Mouse (Mus musculus) intestine, postnatal 0 days (tissue): ENCODE measurements around the gene Selenbp1. TPM values are rescaled to one million over a fixed set of nuclear protein-coding genes. Genes with fewer than 3 reads are reported as not detected.

Experiments used
- ATAC-seq: fragments of 200-750 bp; cut with Nextera tagmentation; 2 replicates; pipeline ENCODE4 v1.8.0; 2017; ENCODE audit warnings: mild to moderate bottlenecking, moderate TSS enrichment, moderate library complexity
- H3K27ac ChIP-seq: fragments of 300-500 bp; sonication (generic); 2 replicates; pipeline ENCODE4 v1.5.1; 2014; ENCODE audit warnings: mild to moderate bottlenecking, low read depth, low read length, moderate library complexity
- H3K27me3 ChIP-seq: fragments of 300-500 bp; sonication (generic); replicated peaks from 2 replicates; pipeline ENCODE4 v1.6.1; 2014; ENCODE audit warnings: low read length, mixed read lengths; ENCODE audit not compliant: control insufficient read depth, insufficient read depth
- H3K36me3 ChIP-seq: fragments of 300-500 bp; sonication (generic); 2 replicates; pipeline ENCODE4 v1.6.1; 2014; ENCODE audit warnings: mild to moderate bottlenecking, moderate library complexity; ENCODE audit not compliant: control insufficient read depth, insufficient read depth
- H3K4me1 ChIP-seq: fragments of 300-500 bp; sonication (generic); replicated peaks from 2 replicates; pipeline ENCODE4 v1.6.1; 2014; ENCODE audit warnings: antibody characterized with exemption, low read length, mixed read lengths; ENCODE audit not compliant: control insufficient read depth, insufficient read depth
- H3K4me2 ChIP-seq: fragments of 300-500 bp; sonication (generic); replicated peaks from 2 replicates; pipeline ENCODE4 v1.6.1; 2014; ENCODE audit warnings: low read depth, mild to moderate bottlenecking, moderate library complexity
- H3K4me3 ChIP-seq: fragments of 300-500 bp; sonication (generic); 2 replicates; pipeline ENCODE4 v1.5.1; 2014; ENCODE audit warnings: low read depth, low read length
- H3K9ac ChIP-seq: fragments of 300-500 bp; sonication (generic); 2 replicates; pipeline ENCODE4 v1.6.1; 2014; ENCODE audit warnings: mild to moderate bottlenecking, low read depth, low read length
- H3K9me3 ChIP-seq: fragments of 300-500 bp; sonication (generic); 2 replicates; pipeline ENCODE4 v1.6.1; 2016; ENCODE audit warnings: mixed run types; ENCODE audit not compliant: control insufficient read depth
- CTCF ChIP-seq: sonication (generic); IDR thresholded peaks from 2 replicates; pipeline ENCODE4 v1.5.1; 2016; ENCODE audit warnings: low read depth, mild to moderate bottlenecking, control low read depth, antibody characterized with exemption, moderate library complexity
- WGBS: fragments of 180-500 bp; shearing (Covaris S2); extraction: QIAGEN DNeasy Blood & Tissue Kit; methylation state at CpG from one replicate; pipeline ENCODE4 v1.1.7; 2014; 5-methylcytosine and 5-hydroxymethylcytosine counted together
- polyA plus RNA-seq: library from polyadenylated mRNA; unstranded; fragments of >200 nt; fragmentation: Nextera tagmentation; extraction: Ambion mirVana; gene quantifications from 2 replicates; pipeline ENCODE4 v1.2.1, GENCODE M21; 2015

The Selenbp1 gene
- polyA plus RNA-seq, 1 experiment from 2014 or later, result 71.6 TPM

DNA sequence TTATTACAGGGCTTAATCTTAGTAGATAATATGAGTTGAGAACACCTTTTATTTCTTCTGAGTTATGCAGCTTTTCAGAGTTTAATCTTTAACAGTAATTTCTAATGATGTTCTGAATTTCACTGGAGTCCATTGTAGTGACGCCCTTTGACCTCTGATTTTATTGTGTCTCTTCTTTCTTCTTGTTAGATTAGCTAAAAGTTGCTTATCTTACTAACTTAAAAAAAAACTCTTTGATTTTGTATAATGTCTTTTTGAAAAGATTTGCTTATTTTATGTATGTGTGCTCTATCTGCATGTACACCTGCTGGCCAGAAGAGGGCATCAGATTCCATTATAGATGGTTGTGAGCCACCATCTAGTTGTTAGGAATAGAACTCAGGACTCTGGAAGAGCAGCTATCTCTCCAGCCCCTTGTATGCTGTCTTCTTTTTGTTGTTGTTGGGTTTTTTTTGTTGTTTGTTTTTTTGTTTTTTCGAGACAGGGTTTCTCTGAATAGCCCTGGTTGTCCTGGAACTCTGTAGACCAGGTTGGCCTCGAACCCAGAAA lies 15.3 kb downstream of the Selenbp1 start:
- no peak for ATAC-seq

DNA sequence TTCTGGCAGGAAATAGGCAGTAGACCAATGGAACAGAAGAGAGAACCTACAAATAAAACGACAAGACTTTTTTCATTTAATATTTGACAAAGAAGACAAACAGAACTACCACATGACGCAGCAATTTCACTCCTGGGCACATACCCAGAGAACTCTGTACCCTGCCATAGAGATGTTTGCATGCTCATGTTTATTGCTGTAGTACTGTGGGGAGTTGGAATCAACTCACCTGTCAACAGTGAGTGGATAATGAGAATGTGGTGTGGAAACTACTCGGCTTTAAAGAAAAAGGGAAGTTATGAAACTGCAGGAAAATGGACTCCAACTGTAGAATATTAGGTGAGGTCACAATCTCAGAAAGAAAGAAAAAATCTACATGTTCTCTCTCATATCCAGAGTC lies 16.8 kb downstream of the Selenbp1 start:
- Histone ChIP-seq H3K4me1 (no peaks in the 10 kb centered on the region), H3K36me3 (no peaks in the 10 kb centered on the region), H3K4me2 (peak overlapping the region; percentile 43), H3K9ac (no peak overlapping the region), H3K27me3 (no peaks in the 10 kb centered on the region), H3K9me3 (no peaks in the 10 kb centered on the region), H3K27ac (no peak overlapping the region), H3K4me3 (no peak overlapping the region)
- ATAC-seq, result peak; percentile 40
- 39% methylated on average over 3 of the region's 3 CpGs for WGBS
- TF ChIP-seq CTCF, result no peak

More for the DNA sequence above, 15.3 kb downstream of the Selenbp1 start:
- no peak overlapping the region for H3K4me2 ChIP-seq
- TF ChIP-seq CTCF, result peak; percentile 74
- no peak overlapping the region for H3K27ac ChIP-seq
- H3K4me3 ChIP-seq, result no peak overlapping the region
- H3K9ac ChIP-seq, result no peak overlapping the region
- H3K36me3 ChIP-seq, result no peaks in the 10 kb centered on the region
- WGBS, result 56% methylated on average over 3 of the region's 3 CpGs
- H3K27me3 ChIP-seq, result no peaks in the 10 kb centered on the region
- H3K9me3 ChIP-seq, result no peaks in the 10 kb centered on the region
- H3K4me1 ChIP-seq, result no peaks in the 10 kb centered on the region

DNA sequence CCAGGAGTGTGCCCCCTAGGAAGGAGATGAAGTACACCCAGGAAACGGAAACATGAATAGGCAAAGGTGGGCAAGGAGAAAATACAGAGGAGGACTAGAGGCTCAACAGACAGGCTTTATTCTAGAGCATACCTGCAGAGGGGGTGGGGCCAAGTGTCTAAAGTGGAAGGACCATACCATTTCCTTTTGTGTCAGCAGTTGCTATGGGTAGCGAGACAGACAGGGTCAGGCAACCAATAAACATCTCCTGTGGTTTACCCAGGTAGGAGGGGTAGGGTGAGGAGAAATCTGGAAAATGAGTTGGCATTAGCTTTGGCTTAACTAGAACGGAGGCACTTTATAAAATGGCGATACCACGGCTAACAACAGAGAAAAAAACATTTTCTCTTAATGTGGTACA lies 19.9 kb downstream of the Selenbp1 start:
- TF ChIP-seq CTCF, result peak; percentile 13; the same call in 1 of the 2 replicates
- peak; percentile 35; the same call in 1 of the 2 replicates for ATAC-seq
- Histone ChIP-seq H3K4me3 (peak overlapping the region; percentile 83), H3K9me3 (no peaks in the 10 kb centered on the region), H3K27me3 (no peaks in the 10 kb centered on the region), H3K4me2 (peak overlapping the region; percentile 85), H3K9ac (peak overlapping the region; percentile 43; the same call in 1 of the 2 replicates), H3K4me1 (no peaks in the 10 kb centered on the region), H3K27ac (peak overlapping the region; percentile 83; the same call in 1 of the 2 replicates), H3K36me3 (peaks cover 17% of the 10 kb centered on the region)
- 43% methylated on average over 5 of the region's 5 CpGs for WGBS

DNA sequence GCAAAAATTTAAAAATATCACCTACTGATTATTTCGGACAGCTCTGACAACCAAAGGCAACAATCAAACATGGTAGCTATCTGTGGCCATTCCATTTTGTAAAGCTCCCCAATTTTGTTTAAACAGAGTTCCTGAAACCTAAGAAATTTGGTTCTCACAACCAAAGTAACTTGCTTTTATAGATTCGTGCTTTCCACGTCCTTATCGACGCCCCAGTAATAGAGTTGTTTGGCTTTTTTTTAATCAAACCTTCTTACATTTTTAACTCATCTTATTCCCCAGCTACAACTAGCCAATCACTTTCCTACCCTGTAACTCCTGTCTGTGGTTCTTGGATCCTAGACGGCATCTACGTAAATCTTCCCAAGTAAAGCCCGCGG lies 20.5 kb downstream of the Selenbp1 start:
- H3K4me3 ChIP-seq, result peak overlapping the region; percentile 83
- WGBS, result 8% methylated on average over 9 of the region's 9 CpGs
- peaks cover 23% of the 10 kb centered on the region for H3K36me3 ChIP-seq
- no peaks in the 10 kb centered on the region for H3K9me3 ChIP-seq
- TF ChIP-seq CTCF, result no peak
- H3K4me1 ChIP-seq, result no peaks in the 10 kb centered on the region
- H3K4me2 ChIP-seq, result peak overlapping the region; percentile 85
- ATAC-seq, result no peak
- no peaks in the 10 kb centered on the region for H3K27me3 ChIP-seq
- H3K27ac ChIP-seq, result peak overlapping the region; percentile 83
- H3K9ac ChIP-seq, result peak overlapping the region; percentile 43

DNA sequence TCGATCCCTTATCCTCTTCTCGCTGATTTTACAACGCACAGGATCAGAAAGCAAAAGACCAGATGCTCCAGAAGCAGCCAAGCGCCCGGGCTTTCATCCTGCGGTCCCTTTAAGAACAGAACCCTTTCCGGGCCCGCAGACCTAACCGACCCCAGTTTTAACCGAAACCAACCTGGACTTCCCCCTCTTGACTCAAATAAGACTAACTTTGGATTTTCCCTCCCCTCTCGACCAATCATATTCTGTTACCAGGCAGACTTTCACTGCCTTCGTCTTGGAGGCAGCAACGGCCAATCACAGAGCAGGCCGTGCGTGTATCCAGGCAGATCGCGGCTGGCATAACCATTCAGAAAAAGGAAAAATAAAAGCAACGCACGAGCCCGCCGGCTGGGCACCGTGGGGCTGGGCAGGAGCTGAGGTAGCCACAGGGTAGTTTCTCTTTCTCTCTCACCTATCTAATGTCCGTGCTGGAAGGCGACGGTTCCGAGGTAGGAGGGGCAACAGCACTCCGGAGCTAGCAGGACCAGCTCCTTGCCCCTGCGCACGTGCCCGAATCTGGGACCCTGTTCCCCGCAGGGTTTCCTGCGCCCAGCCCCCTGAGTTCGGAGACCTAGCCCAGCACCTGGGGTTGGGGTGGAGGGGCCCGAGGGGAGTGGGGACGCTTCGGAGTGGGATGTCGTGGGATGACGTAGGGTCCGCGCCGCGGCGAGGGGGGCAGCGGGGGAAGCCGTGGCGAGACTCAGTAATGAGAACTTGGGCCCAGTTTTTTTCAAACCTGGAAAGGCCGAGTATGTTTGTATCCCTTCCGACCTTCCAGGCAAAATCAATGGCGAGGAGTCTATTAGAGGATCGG lies 21.1 kb downstream of the Selenbp1 start, which contains the start of gene Rfx5:
TSS of gene Rfx5 (plus strand) at position 312 of the 853 bp plus-strand sequence.
- Histone ChIP-seq H3K9me3 (no peaks in the 10 kb centered on the region), H3K4me2 (peak within 1 kb of the TSS; percentile 85), H3K36me3 (peaks cover 29% of the 10 kb centered on the region), H3K9ac (peak within 1 kb of the TSS; percentile 80), H3K4me3 (peak within 1 kb of the TSS; percentile 83), H3K4me1 (no peaks in the 10 kb centered on the region), H3K27me3 (no peaks in the 10 kb centered on the region), H3K27ac (peak within 1 kb of the TSS; percentile 83)
- ATAC-seq, result peak; percentile 97
- peak; percentile 20; the same call in 1 of the 2 replicates for TF ChIP-seq CTCF
- WGBS, result 1% methylated on average over 50 of the region's 50 CpGs

DNA sequence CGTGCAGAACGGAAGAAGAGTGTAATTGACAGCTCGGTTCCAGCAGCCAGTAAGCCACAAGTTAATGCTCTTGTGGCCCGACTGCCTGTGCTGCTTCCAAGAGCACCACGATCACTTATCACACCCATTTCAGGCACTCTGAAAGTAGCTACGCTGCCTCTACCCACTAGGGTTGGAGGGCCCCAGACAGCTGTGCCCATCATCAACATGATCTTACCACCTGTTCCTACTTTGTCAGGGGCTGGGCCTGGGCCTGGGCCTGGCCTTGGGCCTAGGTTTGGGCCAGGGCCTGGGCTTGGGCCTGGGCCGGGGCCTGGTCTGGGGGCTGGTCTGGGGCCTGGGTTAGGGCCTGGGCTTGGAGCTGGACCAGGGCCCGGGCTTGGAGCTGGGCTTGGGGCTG lies 25.4 kb downstream of the Selenbp1 start:
- Histone ChIP-seq H3K4me2 (no peak overlapping the region), H3K9me3 (no peaks in the 10 kb centered on the region), H3K4me1 (no peaks in the 10 kb centered on the region), H3K36me3 (peaks cover 34% of the 10 kb centered on the region), H3K27ac (no peak overlapping the region), H3K9ac (no peak overlapping the region), H3K4me3 (no peak overlapping the region), H3K27me3 (no peaks in the 10 kb centered on the region)
- WGBS, result 90% methylated on average over 8 of the region's 8 CpGs
- no peak for TF ChIP-seq CTCF
- no peak for ATAC-seq
